Mouse (Mus musculus) intestine, embryonic 14.5 days (tissue): ENCODE measurements at regions not wholly inside any gene's neighbourhood (a gene's known extent, or its start where the extent isn't known, plus 50 kb on each side); places are given as distances from the start of the nearest gene placed in this dataset.

ENCODE experiments used
- ATAC-seq: fragments of 200-750 bp; cut with Nextera tagmentation; replicated peaks from 2 replicates; pipeline ENCODE4 v1.8.0; 2017; ENCODE audit warnings: low read depth, moderate number of reproducible peaks, moderate TSS enrichment, moderate library complexity; ENCODE audit not compliant: low FRiP score, low TSS enrichment
- DNase-seq: peaks from one replicate; pipeline ENCODE4 v3.0.0-alpha.2; 2018; ENCODE audit warnings: low spot score
- H3K27ac ChIP-seq: fragments of 300-500 bp; sonication (generic); 2 replicates; pipeline ENCODE4 v1.5.1; 2014; ENCODE audit warnings: low read depth, mild to moderate bottlenecking, control low read depth
- H3K27me3 ChIP-seq: fragments of 300-500 bp; sonication (generic); replicated peaks from 2 replicates; pipeline ENCODE4 v1.6.1; 2014; ENCODE audit warnings: low read length, control low read depth; ENCODE audit not compliant: control insufficient read depth, insufficient read depth
- H3K36me3 ChIP-seq: fragments of 300-500 bp; sonication (generic); 2 replicates; pipeline ENCODE4 v1.6.1; 2014; ENCODE audit warnings: low read length, control low read depth; ENCODE audit not compliant: control insufficient read depth, insufficient read depth
- H3K4me1 ChIP-seq: fragments of 300-500 bp; sonication (generic); replicated peaks from 2 replicates; pipeline ENCODE4 v1.6.1; 2014; ENCODE audit warnings: low read length, control low read depth, mixed read lengths; ENCODE audit not compliant: control insufficient read depth, insufficient read depth
- H3K4me2 ChIP-seq: fragments of 300-500 bp; sonication (generic); 2 replicates; pipeline ENCODE4 v1.6.1; 2014; ENCODE audit warnings: low read length
- H3K4me3 ChIP-seq: fragments of 300-500 bp; sonication (generic); 2 replicates; pipeline ENCODE4 v1.5.1; 2014; ENCODE audit warnings: low read depth, low read length, control low read depth, mixed read lengths
- H3K9ac ChIP-seq: fragments of 300-500 bp; sonication (generic); 2 replicates; pipeline ENCODE4 v1.6.1; 2014; ENCODE audit warnings: mild to moderate bottlenecking, low read length
- H3K9me3 ChIP-seq: fragments of 300-500 bp; sonication (generic); 2 replicates; pipeline ENCODE4 v1.6.1; 2016; ENCODE audit warnings: low read length, control low read depth; ENCODE audit not compliant: control insufficient read depth
- WGBS: fragments of 180-500 bp; shearing (Covaris S2); extraction: QIAGEN DNeasy Blood & Tissue Kit; methylation state at CpG from one replicate; pipeline ENCODE4 v1.1.7; 2014; 5-methylcytosine and 5-hydroxymethylcytosine counted together

DNA sequence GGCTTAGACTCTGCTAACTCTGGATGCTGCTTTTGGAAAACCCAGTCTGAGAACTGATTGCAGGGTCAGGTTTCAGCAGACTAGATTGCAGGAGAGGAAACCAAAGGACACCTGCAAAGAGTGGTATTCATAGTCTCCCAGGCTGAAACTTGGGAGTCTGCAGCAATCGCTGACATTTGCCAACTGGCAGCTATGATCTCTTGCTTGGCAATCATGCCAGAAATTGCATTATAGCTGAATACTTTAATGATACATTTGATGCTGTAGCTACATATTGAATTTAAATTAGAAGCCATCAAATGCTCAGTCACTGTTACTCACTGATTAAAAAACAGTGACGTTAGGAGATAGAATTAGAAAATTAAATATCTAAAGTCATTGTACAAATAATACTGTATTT, 79.8 kb upstream of the Eya4 start:
- H3K4me1 ChIP-seq: no peaks in the 10 kb centered on the region
- DNase-seq (no peak), ATAC-seq (no peak)
- H3K9ac ChIP-seq: no peak overlapping the region
- H3K27me3 ChIP-seq: no peaks in the 10 kb centered on the region
- H3K9me3 ChIP-seq: no peaks in the 10 kb centered on the region
- 74% methylated on average over 2 of the region's 2 CpGs for WGBS
- H3K27ac ChIP-seq: no peak overlapping the region
- H3K36me3 ChIP-seq: no peaks in the 10 kb centered on the region
- H3K4me3 ChIP-seq: no peak overlapping the region
- no peak overlapping the region for H3K4me2 ChIP-seq

DNA sequence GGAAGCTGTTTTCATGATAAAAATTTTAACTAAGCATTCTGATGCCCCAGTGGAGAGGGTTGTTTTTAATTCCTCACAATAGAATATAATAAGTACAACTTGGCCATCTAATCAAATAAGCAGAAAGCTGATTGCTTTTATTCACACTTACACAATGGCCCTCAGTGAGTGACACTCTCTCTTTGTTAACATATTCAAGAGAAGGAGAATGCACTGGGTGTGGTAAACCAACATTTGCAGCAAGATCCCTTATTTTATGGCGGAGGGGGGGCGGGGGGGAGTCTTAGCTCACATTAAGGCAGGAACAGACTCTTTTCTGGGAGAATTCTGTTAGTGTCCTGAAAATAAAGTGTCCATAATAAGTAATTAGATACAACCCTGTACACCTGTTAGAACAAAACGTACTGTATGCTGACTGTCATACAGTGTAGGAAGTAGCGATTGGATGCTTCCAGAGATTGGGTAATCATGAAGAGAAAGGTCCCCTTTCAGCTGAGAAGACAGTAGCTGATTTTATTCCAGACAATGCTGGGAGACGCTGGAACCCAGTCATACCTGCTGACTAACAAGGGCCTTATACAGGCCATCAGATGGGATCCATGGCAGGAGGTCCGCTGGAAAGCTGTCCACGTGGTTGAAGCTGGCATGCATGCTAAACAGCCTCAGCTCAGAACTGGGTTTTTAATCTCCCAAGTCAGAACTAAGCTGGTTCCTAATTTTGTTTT, 63.4 kb upstream of the Eya4 start:
- no peak overlapping the region for H3K4me3 ChIP-seq
- no peaks in the 10 kb centered on the region for H3K4me1 ChIP-seq
- H3K27ac ChIP-seq: no peak overlapping the region
- H3K9ac ChIP-seq: no peak overlapping the region
- no peaks in the 10 kb centered on the region for H3K9me3 ChIP-seq
- no peak overlapping the region for H3K4me2 ChIP-seq
- DNase-seq (no peak), ATAC-seq (no peak)
- no peaks in the 10 kb centered on the region for H3K36me3 ChIP-seq
- WGBS: 83% methylated on average over 7 of the region's 7 CpGs
- no peaks in the 10 kb centered on the region for H3K27me3 ChIP-seq

DNA sequence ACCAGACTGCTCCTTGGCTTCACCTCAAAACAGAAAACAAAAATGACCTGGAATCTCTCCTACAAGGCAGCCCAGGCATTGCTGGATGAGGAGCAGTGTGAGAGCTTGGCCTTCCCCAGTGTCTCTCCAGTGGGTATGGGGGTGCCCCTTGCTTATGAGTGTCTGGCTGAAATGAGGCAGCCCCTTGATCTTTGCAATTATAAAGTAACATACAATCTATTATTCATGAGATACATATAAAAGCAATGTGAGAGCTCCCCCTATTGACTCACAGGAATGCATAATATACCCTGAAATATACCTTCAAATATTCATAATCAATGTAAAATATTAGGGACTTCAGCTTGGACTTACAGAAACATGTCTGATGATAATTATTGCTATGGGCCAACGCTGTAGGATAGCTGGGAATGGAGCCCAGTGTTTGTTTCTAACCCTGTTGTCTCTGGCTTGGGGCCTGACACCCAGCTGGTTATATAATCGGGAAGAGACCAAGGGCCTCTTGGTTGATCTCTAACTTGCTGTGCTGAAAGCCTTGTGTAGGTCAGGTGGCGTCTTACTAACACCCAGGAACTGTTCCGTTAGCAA, 52.9 kb upstream of the Eya4 start:
- Histone ChIP-seq H3K4me2 (no peak overlapping the region), H3K27me3 (no peaks in the 10 kb centered on the region), H3K4me3 (no peak overlapping the region), H3K36me3 (no peaks in the 10 kb centered on the region), H3K4me1 (no peaks in the 10 kb centered on the region), H3K9ac (no peak overlapping the region), H3K27ac (no peak overlapping the region), H3K9me3 (no peaks in the 10 kb centered on the region)
- WGBS: 62% methylated on average over 4 of the region's 4 CpGs
- ATAC-seq (no peak), DNase-seq (no peak)
